Mouse (Mus musculus): ENCODE measurements at regions not wholly inside any gene's neighbourhood (a gene's known extent, or its start where the extent isn't known, plus 50 kb on each side); places are given as distances from the start of the nearest gene placed in this dataset.

- no peak overlapping the region for H3K9ac ChIP-seq (replicated peaks; ENCODE audit: low read depth, low read length)
These were observed 273.7 kb upstream of the Sall1 start for GRCm38 (mm10) chr8:89317514-89318289.

GRCm38 (mm10) chr8:89316566-89317175 lies 272.7 kb upstream of the Sall1 start:
- ATAC-seq (ENCODE audit: insufficient read depth, low read depth) (no peak), DNase-seq (ENCODE audit: low spot score) (no peak)
- Histone ChIP-seq H3K4me2 (ENCODE audit: low read depth, low read length) (no peak overlapping the region), H3K4me1 (ENCODE audit: control insufficient read depth, insufficient read depth) (no peaks in the 10 kb centered on the region), H3K4me3 (ENCODE audit: low read depth, low read length) (no peak overlapping the region), H3K9me3 (replicated peaks; ENCODE audit: control insufficient read depth, low read length) (no peaks in the 10 kb centered on the region), H3K27me3 (ENCODE audit: control insufficient read depth, insufficient read depth, low read length) (no peaks in the 10 kb centered on the region), H3K36me3 (replicated peaks; ENCODE audit: control insufficient read depth, insufficient read depth, low read length) (no peaks in the 10 kb centered on the region), H3K27ac (ENCODE audit: low read depth) (no peak overlapping the region), H3K9ac (replicated peaks; ENCODE audit: low read depth, low read length) (no peak overlapping the region)
- TF ChIP-seq CTCF (IDR thresholded peaks at IDR 0.05; ENCODE audit: low read depth), result no peak
- no peak for TF ChIP-seq EP300 (IDR thresholded peaks at IDR 0.05; ENCODE audit: low read depth)
- WGBS, result 59% methylated on average over 12 of the region's 12 CpGs

More at GRCm38 (mm10) chr8:89317514-89318289, 273.7 kb upstream of the Sall1 start:
- DNase-seq (ENCODE audit: low spot score), result no peak
- no peaks in the 10 kb centered on the region for H3K36me3 ChIP-seq (replicated peaks; ENCODE audit: control insufficient read depth, insufficient read depth, low read length)
- no peak for TF ChIP-seq CTCF (IDR thresholded peaks at IDR 0.05; ENCODE audit: low read depth)
- no peak for TF ChIP-seq EP300 (IDR thresholded peaks at IDR 0.05; ENCODE audit: low read depth)
- H3K27ac ChIP-seq (ENCODE audit: low read depth), result no peak overlapping the region
- peak overlapping the region; percentile 37; the same call in 1 of the 2 replicates for H3K4me2 ChIP-seq (ENCODE audit: low read depth, low read length)
- 26% methylated on average over 18 of the region's 18 CpGs for WGBS
- H3K4me3 ChIP-seq (ENCODE audit: low read depth, low read length), result no peak overlapping the region
- H3K4me1 ChIP-seq (ENCODE audit: control insufficient read depth, insufficient read depth), result no peaks in the 10 kb centered on the region
- ATAC-seq (ENCODE audit: insufficient read depth, low read depth), result no peak
- H3K27me3 ChIP-seq (ENCODE audit: control insufficient read depth, insufficient read depth, low read length), result no peaks in the 10 kb centered on the region
- no peaks in the 10 kb centered on the region for H3K9me3 ChIP-seq (replicated peaks; ENCODE audit: control insufficient read depth, low read length)

- Histone ChIP-seq H3K4me3 (ENCODE audit: low read depth, low read length) (no peak overlapping the region), H3K9me3 (replicated peaks; ENCODE audit: control insufficient read depth, low read length) (no peaks in the 10 kb centered on the region), H3K36me3 (replicated peaks; ENCODE audit: control insufficient read depth, insufficient read depth, low read length) (no peaks in the 10 kb centered on the region), H3K27me3 (ENCODE audit: control insufficient read depth, insufficient read depth, low read length) (no peaks in the 10 kb centered on the region), H3K9ac (replicated peaks; ENCODE audit: low read depth, low read length) (no peak overlapping the region), H3K27ac (ENCODE audit: low read depth) (no peak overlapping the region), H3K4me1 (ENCODE audit: control insufficient read depth, insufficient read depth) (no peaks in the 10 kb centered on the region), H3K4me2 (ENCODE audit: low read depth, low read length) (no peak overlapping the region)
- DNase-seq (ENCODE audit: low spot score), result no peak
- WGBS, result 82% methylated on average over 3 of the region's 3 CpGs
- no peak for TF ChIP-seq CTCF (IDR thresholded peaks at IDR 0.05; ENCODE audit: low read depth)
- no peak for TF ChIP-seq EP300 (IDR thresholded peaks at IDR 0.05; ENCODE audit: low read depth)
- ATAC-seq (ENCODE audit: insufficient read depth, low read depth), result no peak
These were observed 270.9 kb upstream of the Sall1 start for GRCm38 (mm10) chr8:89314907-89315306.

- H3K4me2 ChIP-seq (ENCODE audit: low read depth, low read length), result no peak overlapping the region
- no peak for DNase-seq (ENCODE audit: low spot score)
- H3K36me3 ChIP-seq (replicated peaks; ENCODE audit: control insufficient read depth, insufficient read depth, low read length), result no peaks in the 10 kb centered on the region
- H3K9me3 ChIP-seq (replicated peaks; ENCODE audit: control insufficient read depth, low read length), result no peaks in the 10 kb centered on the region
- WGBS, result 68% methylated on average over 5 of the region's 5 CpGs
- H3K27me3 ChIP-seq (ENCODE audit: control insufficient read depth, insufficient read depth, low read length), result no peaks in the 10 kb centered on the region
- H3K4me1 ChIP-seq (ENCODE audit: control insufficient read depth, insufficient read depth), result no peaks in the 10 kb centered on the region
- no peak for ATAC-seq (ENCODE audit: insufficient read depth, low read depth)
- no peak overlapping the region for H3K4me3 ChIP-seq (ENCODE audit: low read depth, low read length)
- no peak overlapping the region for H3K27ac ChIP-seq (ENCODE audit: low read depth)
- TF ChIP-seq CTCF (IDR thresholded peaks at IDR 0.05; ENCODE audit: low read depth), result no peak
- no peak for TF ChIP-seq EP300 (IDR thresholded peaks at IDR 0.05; ENCODE audit: low read depth)
- H3K9ac ChIP-seq (replicated peaks; ENCODE audit: low read depth, low read length), result no peak overlapping the region
These were observed 266.8 kb upstream of the Sall1 start for GRCm38 (mm10) chr8:89310696-89311214.

GRCm38 (mm10) chr8:89309591-89309990 lies 265.6 kb upstream of the Sall1 start:
- WGBS, result 35% methylated on average over 4 of the region's 4 CpGs
- Histone ChIP-seq H3K9ac (replicated peaks; ENCODE audit: low read depth, low read length) (no peak overlapping the region), H3K27me3 (ENCODE audit: control insufficient read depth, insufficient read depth, low read length) (no peaks in the 10 kb centered on the region), H3K27ac (ENCODE audit: low read depth) (no peak overlapping the region), H3K4me2 (ENCODE audit: low read depth, low read length) (no peak overlapping the region), H3K4me3 (ENCODE audit: low read depth, low read length) (no peak overlapping the region), H3K9me3 (replicated peaks; ENCODE audit: control insufficient read depth, low read length) (no peaks in the 10 kb centered on the region), H3K4me1 (ENCODE audit: control insufficient read depth, insufficient read depth) (no peaks in the 10 kb centered on the region), H3K36me3 (replicated peaks; ENCODE audit: control insufficient read depth, insufficient read depth, low read length) (no peaks in the 10 kb centered on the region)
- no peak for ATAC-seq (ENCODE audit: insufficient read depth, low read depth)
- DNase-seq (ENCODE audit: low spot score), result no peak
- TF ChIP-seq EP300 (IDR thresholded peaks at IDR 0.05; ENCODE audit: low read depth), result no peak
- no peak for TF ChIP-seq CTCF (IDR thresholded peaks at IDR 0.05; ENCODE audit: low read depth)

Measured in heart, postnatal 0 days (tissue).